Mouse (Mus musculus): ENCODE results near the gene Nrxn1.
"Not testable (repeated sequence)": the region's sequence is repeated elsewhere in the genome, so short reads cannot be mapped to it uniquely, and the experiment has no call there.

The Nrxn1 gene

DNA sequence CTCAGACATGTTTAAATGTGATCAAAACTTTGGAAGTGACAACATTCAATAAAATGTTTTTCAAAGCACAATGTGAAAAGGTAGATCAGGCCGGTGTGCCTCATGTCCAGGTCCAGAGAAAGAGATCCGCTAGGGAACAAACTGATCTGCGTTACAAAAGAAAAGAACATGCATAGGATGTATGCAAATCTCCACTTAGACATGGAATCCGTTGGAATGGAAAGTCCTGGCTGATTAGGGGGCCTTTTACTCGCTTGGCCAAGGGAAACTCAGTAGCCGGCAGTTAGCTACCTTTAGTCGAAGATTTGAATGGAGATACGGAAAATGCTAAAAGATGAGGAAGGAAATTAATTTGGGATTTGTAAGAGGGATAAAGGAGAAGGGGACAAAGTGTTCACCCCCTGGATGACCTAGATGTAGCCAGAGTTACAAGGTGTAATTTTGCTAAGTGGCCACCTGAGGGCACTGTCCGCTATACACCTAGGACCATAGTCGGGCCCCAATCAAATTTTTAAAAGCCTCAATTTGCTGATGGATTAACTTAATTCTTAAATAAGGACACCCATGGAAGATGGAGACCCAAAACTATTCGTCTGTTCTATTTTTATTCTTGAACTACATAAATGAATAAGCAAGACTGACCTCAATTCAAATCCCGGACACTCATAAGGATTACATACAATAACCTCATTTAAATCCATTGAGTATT lies 508.9 kb downstream of the Nrxn1 start:
- in situ Hi-C loops (cut with MseI, MboI), result no loop called here

DNA sequence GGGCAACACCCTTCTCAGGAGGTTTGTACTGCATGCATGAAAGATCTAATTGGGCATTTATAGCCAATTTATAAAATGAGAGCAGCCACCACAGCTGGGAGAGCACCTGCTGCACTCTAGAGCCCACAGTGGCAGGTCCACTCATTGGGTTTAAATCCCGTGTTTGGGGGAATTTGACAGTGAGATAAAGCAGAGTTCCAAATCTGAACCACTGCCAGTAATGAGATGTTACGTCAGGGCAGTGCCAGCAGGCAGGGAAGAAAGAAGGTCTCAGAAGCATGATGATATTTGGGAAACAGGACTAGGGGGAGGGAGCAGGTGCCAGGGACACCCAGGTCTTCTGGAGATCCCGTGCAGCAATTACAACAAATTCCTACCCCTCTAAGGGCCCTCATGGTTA lies 509.7 kb downstream of the Nrxn1 start:
- in situ Hi-C loops (cut with MseI, MboI), result no loop called here

DNA sequence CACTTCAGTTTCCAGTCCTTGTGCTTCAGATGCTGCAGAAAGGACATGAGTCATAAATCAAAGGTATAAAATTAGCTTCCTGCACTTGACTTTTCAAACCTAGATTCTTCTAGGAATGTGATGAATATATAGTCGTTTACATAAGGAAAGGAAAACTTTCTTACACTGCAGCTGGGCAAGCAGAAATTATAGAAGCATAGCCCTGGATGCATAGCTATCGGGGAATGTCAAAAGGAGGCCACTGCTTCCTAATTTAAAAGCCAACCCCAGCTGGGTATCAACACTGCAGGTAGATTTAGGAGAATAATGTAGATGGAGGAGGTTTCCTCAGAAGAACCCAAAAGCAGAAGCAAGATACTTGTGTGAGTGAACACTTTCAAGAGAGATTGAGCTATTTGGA lies 523.0 kb downstream of the Nrxn1 start:
- in situ Hi-C loops (cut with MseI, MboI), result no loop called here

- in situ Hi-C loops (cut with MseI, MboI), result no loop called here
Observed at GRCm38 (mm10) chr17:90565186-90565585, 527.7 kb downstream of the Nrxn1 start.

DNA sequence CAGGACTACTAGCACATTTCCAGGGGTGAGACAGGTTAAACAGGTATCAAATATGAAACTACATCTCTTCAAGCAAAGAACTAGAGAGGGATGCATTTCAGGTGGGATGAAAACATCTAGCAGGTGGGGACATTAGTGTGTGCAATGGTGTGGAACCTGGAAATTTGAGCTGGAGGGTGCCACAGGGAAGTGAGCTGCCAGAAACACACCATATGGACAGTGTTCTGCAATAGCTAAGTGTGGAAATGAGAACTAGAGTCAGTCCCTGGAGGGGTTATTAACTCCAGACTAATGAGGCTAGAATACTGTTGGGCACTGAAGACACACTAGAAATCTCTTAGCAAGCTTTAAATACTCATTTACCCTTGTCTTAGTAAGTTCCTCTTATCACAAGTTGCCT lies 536.5 kb downstream of the Nrxn1 start:
- in situ Hi-C loops (cut with MseI, MboI), result no loop called here

GRCm38 (mm10) chr17:90550415-90550814 lies 542.5 kb downstream of the Nrxn1 start:
- in situ Hi-C loops (cut with MseI, MboI), result no loop called here

DNA sequence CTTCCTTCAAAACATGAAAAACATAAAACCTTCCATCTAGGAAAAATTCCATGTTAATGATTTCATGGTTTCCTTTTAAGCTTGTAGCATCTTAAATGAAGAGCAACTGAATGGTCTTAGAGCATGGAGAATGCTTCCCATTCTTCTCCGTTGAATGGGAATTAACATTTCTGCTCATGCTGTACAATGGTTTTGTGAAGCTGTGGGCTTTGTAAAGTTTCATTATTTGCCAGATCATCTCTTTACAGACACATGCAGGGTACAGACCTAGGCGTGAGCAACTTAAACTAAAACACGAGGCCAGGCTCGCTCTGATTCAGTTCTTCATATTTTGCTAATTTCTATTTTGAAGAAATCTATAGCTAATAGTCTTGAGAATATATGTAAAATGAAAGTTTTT lies 546.1 kb downstream of the Nrxn1 start:
- in situ Hi-C loops (cut with MseI, MboI), result no loop called here

- in situ Hi-C loops (cut with MseI, MboI), result no loop called here
Observed at GRCm38 (mm10) chr17:90544639-90545259, 548.1 kb downstream of the Nrxn1 start.

GRCm38 (mm10) chr17:90543986-90544638 lies 548.8 kb downstream of the Nrxn1 start:
- in situ Hi-C loops (cut with MseI, MboI), result no loop called here

- in situ Hi-C loops (cut with MseI, MboI), result no loop called here
Observed at GRCm38 (mm10) chr17:90531443-90531842, 561.4 kb downstream of the Nrxn1 start.

DNA sequence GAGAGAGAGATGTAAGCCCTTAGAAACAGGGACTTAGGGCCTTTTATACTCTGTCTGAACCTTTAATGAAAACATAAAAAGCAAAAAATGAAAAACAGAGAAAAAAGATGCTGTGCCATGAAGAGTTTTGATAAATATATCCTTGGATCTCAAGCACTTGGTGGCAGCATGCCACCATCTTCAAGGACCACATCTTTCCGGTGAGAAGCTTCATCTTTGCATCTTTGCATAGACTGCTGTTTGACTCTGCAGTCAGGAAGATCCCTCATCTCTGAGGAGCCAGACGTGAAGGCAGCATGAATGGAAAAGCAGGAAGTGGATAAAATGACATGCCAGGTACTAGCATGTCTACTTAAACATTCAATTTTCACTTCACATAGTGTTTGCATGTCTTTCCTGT lies 586.8 kb downstream of the Nrxn1 start:
- in situ Hi-C loops (cut with MseI, MboI), result no loop called here

DNA sequence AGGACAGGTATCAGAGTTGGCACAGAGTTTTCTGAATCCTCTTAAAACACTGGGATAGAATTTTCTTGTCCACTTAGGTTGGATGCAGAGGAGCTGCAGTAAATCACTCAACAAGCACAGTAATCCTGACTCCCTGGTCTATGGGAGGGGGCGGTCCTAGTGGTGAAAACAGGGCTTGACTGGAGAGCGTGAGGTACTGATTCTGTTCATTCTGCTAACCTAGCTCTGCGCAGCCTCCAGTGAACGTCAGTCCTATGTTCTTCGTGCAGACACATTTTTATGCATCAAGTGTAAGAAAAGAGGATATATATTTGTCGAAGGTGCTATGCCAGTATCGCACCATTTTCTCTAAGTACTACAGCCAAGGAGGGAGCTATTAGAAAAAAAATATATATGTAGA lies 588.9 kb downstream of the Nrxn1 start:
- in situ Hi-C loops (cut with MseI, MboI), result not testable (repeated sequence)

- in situ Hi-C loops (cut with MseI, MboI), result no loop called here
Observed at GRCm38 (mm10) chr17:90501023-90501675, 591.7 kb downstream of the Nrxn1 start.

DNA sequence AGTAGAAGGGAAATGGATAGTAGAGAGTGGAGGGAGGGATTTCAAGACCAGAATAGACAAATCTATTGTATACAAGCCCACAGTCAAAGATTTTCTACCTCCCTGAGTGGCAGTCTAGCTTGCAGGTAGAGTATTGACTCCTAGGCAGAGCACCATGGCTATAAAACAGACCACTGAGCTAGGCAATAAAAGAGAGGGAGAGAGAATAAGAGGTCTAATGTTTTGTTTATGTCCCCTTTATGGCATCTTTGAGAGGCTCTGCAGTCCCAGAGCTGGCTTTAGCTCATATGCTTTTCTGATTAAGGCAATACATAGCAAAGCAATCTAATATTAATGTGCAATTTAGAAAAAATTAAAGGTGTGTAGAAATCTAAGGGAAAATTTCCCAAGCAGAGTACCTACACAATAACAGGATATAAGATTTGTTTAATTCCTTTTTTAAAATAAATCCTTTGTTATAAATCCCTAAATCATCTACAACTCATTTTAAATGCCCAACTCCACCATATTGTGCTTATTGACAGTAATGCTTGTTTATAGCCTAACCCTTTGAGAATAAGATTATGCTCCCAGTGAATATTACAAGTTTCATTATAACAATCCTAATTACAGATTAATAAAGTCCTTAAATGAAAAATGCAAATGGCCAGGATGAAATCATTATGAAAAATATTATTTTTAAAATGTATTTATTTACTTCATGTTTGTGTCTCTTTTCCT lies 613.2 kb downstream of the Nrxn1 start:
- in situ Hi-C loops (cut with MseI, MboI), result no loop called here

DNA sequence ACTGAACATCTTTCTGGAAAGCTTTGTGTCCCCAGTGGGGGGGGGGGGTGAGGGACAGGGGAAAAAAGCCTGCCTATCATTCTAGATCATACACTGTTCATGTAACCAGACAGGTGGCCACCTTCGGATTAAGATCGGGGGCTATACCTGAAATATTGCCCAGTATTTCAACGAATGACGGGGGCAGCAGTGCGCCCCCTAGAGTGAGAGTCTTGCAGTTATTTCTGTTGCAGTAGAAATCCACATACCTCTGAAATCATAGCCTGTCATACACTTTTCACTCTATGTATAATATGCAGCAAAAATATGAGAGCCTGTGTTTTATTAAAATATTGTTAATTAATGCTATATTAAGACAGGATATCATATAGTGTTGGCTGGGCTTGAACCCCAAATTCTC lies 636.1 kb downstream of the Nrxn1 start:
- in situ Hi-C loops (cut with MseI, MboI), result no loop called here

DNA sequence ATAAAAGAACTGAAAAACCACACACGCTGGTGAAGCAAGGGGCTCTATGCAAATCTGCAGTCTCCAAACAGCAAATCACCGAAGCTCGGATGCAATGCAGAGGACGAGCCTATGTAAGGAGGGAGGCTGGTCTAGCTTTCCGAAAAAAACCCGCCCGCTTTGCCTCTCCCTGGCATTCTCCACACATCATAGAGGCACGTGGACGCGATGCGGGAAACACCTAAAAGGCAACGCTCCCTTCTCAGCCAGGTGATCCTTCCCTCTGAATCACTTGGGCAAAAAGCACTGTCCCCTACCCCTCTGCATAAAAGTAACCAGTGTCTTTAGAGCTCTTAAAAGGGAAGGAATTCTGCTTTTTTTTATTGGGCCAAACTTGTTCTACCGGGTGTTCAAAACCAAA lies 637.0 kb downstream of the Nrxn1 start:
- in situ Hi-C loops (cut with MseI, MboI), result no loop called here

DNA sequence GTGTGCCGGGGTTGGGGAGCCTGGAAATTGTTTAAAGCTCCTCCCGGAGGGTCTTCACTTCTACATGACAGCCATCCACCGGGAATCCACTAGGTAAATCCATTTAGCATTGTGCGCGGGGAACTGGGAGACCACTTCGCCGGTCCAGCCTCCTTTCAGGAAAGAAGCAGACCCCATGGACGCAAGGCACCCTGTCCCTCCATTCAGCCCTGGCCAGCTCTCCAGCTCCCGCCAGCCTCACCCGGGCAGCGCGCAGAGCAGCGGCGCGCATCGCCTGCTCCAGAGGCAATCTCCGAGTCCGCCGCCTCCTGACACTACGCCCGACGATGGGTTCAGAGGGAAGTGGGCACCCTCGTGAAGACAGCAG lies 637.5 kb downstream of the Nrxn1 start:
- in situ Hi-C loops (cut with MseI, MboI), result no loop called here

GRCm38 (mm10) chr17:90454738-90455408 lies 638.0 kb downstream of the Nrxn1 start:
- in situ Hi-C loops (cut with MseI, MboI), result no loop called here

DNA sequence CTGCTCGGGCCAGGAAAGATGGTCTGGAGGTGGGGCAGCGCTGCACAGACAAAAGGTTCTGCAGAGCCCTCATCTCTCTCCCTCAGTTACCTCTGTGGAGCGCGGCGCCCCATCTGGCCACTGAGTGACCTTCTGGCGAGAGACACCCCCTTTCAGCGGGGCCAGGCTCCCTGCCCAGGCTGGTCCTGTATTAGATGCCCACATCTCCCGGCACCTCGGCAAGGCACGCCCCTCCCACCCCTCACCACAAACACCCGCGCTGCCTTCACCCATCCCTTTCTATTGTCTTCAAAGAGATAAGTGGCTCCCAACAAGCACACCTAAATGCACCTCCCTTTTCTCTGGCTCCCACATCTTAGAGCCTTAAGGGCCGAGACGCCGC lies 638.5 kb downstream of the Nrxn1 start:
- in situ Hi-C loops (cut with MseI, MboI), result no loop called here

DNA sequence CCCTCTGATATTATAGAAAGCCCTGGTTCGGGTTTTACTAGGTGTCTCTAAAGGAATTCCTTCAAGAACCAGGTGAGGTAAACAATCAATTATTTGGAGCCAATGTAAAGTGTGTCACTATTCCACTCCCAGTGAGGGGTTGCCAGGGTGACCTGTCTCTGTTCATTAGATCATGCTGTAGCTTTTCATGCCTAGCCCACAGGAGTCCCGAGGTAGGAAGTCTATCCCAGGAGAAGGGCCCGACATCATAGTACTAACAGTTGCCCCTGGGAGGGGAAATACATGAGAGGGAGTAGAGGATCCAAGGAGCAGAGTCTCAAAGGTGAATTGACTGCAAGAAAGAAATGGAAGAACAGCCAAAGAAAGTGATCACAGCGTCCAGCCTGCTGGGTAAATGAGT lies 639.6 kb downstream of the Nrxn1 start:
- in situ Hi-C loops (cut with MseI, MboI), result no loop called here

DNA sequence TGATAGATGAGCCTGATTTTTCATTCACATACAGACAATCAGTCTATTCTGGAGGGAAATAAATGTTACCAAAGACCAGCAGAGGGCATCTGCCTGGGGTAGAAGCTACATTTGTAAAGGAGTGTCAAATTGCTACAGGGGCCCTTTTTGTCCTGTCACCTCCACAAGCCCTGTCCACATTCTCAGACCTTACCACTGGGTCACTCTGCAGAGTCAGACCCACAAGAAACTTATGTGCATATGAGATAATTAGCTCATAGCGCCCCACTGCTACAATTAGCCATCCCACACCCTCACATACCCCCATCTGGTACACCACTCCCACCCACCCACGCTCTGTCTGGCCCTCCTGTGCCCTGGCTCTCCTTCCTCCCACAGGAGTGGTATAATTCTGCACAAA lies 640.1 kb downstream of the Nrxn1 start:
- in situ Hi-C loops (cut with MseI, MboI), result no loop called here

DNA sequence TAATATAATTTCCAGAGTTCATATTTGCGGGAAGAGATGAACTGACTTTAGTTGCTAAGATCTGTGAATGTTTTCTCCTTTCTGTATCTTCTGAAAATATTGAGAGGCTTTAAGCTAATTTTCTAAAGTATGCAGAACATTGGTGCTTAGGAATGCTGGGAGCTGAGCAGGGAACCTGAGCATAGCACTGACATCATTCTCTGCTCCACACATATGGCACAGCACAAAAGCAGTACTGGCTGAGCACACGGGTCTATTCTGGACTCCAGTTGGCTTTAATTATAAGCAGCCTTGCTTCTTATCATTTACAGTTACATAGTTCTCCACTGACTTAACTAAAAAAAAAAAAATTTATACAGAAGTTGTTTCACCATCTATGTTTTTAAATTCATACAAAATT lies 641.5 kb downstream of the Nrxn1 start:
- in situ Hi-C loops (cut with MseI, MboI), result no loop called here
